ENCODE assay signal across 26 mouse cellular contexts in the genomic region with DNA sequence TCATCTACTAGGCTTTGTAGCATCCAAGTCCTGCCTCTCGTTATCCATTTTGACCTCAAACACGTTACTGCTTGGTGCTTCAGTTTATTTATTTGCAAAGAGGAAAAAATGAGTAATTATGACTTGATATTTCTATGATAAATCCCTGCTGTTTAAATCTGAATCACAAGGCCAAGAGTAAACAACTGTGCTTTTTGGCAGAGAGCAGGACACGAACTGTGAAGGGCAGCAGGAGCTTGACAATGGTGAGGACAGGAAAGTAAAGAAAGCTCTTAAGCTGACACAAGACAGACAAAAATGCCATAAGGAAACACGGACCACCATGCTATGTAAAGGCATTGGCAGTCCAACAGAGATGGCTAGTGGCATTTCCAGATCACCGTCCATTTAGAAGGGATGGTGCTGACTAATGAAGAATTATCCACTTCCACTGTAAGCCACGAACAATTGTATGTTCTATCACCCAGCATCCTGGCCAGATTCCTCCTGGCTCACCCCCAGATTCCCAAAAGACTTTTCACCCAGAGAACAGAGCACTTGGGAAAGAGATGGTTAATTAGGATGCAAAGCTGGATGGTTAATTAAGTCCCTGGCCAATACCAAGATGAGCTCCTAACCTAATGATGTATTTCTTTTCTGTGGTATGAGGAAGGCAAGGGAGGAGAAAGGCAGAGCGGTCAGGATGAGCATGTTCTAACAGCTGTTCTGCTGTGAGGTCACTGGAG.
DNase-seq lines count a peak whose midpoint lies in the region; ATAC-seq and TF ChIP-seq lines count a peak whose summit lies in the region.
"Had no signal": no experiment of that assay in that cellular context is flagged by ENCODE, and none has a peak within 500 bp of the region (broad histone marks: within the 10 kb centered on the region; RNA-seq: fewer than 3 reads in every experiment).

No protein-coding gene starts in this region.

- H3K36me3 ChIP-seq in embryonic facial prominence, embryonic 14.5 days (ENCODE audit: control insufficient read depth, insufficient read depth, low read length), result no peaks in the 10 kb centered on the region
- no peaks in the 10 kb centered on the region for H3K36me3 ChIP-seq in embryonic facial prominence, embryonic 10.5 days (replicated peaks)
- no peaks in the 10 kb centered on the region for H3K36me3 ChIP-seq in lung, embryonic 15.5 days
- H3K36me3 ChIP-seq: embryonic facial prominence, embryonic 15.5 days; forebrain, embryonic 15.5 days; heart, embryonic 12.5 days; limb, embryonic 10.5 days; liver, embryonic 15.5 days; midbrain, embryonic 12.5 days; neural tube, embryonic 15.5 days had no signal

- ATAC-seq in embryonic facial prominence, embryonic 14.5 days (ENCODE audit: low read depth), result peak; percentile 22; the same call in 1 of the 2 replicates
- peak; percentile 43; the same call in 1 of the 2 replicates for ATAC-seq in lung, embryonic 15.5 days (ENCODE audit: borderline replicate concordance, extremely low read depth, low FRiP score, low TSS enrichment)
- ATAC-seq: hindbrain, postnatal 0 days; intestine, embryonic 16.5 days had no signal

- H3K27me3 ChIP-seq in embryonic facial prominence, embryonic 14.5 days (replicated peaks; ENCODE audit: control insufficient read depth, insufficient read depth, low read length), result no peaks in the 10 kb centered on the region
- H3K27me3 ChIP-seq in embryonic facial prominence, embryonic 10.5 days (replicated peaks; ENCODE audit: low read depth, poor library complexity, severe bottlenecking), result no peaks in the 10 kb centered on the region
- H3K27me3 ChIP-seq in lung, embryonic 15.5 days, result no peaks in the 10 kb centered on the region
- H3K27me3 ChIP-seq: embryonic facial prominence, embryonic 15.5 days; forebrain, embryonic 15.5 days; heart, embryonic 12.5 days; liver, embryonic 15.5 days; midbrain, embryonic 12.5 days; neural tube, embryonic 15.5 days had no signal

- H3K4me3 ChIP-seq in embryonic facial prominence, embryonic 14.5 days (ENCODE audit: low read depth, low read length), result no peak overlapping the region
- H3K4me3 ChIP-seq in embryonic facial prominence, embryonic 10.5 days, result no peak overlapping the region
- no peak overlapping the region for H3K4me3 ChIP-seq in lung, embryonic 15.5 days
- H3K4me3 ChIP-seq in lung, adult 2 months (replicated peaks; ENCODE audit: extremely low read depth, low read depth, low read length), result no peak overlapping the region
- H3K4me3 ChIP-seq: embryonic facial prominence, embryonic 15.5 days; forebrain, embryonic 15.5 days; heart, embryonic 12.5 days; limb, embryonic 10.5 days; liver, embryonic 15.5 days; midbrain, embryonic 12.5 days; neural tube, embryonic 15.5 days had no signal

- no peak overlapping the region for H3K4me2 ChIP-seq in embryonic facial prominence, embryonic 14.5 days (ENCODE audit: low read depth, low read length)
- H3K4me2 ChIP-seq in lung, embryonic 15.5 days, result no peak overlapping the region
- H3K4me2 ChIP-seq: embryonic facial prominence, embryonic 15.5 days; forebrain, embryonic 15.5 days; heart, embryonic 12.5 days; liver, embryonic 15.5 days; midbrain, embryonic 12.5 days; neural tube, embryonic 15.5 days had no signal

- WGBS in embryonic facial prominence, embryonic 14.5 days, result 88% methylated on average over 7 of the region's 7 CpGs
- WGBS in embryonic facial prominence, embryonic 10.5 days, result 85% methylated on average over 7 of the region's 7 CpGs
- 42% methylated on average over 7 of the region's 7 CpGs for WGBS in lung, embryonic 15.5 days
- WGBS in lung, adult 2 months, result 54% methylated on average over 7 of the region's 7 CpGs

- no peak overlapping the region for H3K27ac ChIP-seq in embryonic facial prominence, embryonic 14.5 days (replicated peaks; ENCODE audit: low read depth, low read length)
- no peak overlapping the region for H3K27ac ChIP-seq in embryonic facial prominence, embryonic 10.5 days (replicated peaks)
- H3K27ac ChIP-seq in lung, embryonic 15.5 days, result peak overlapping the region; percentile 31; the same call in 1 of the 2 replicates
- H3K27ac ChIP-seq: embryonic facial prominence, embryonic 15.5 days; forebrain, embryonic 15.5 days; limb, embryonic 10.5 days; liver, embryonic 15.5 days; midbrain, embryonic 12.5 days; neural tube, embryonic 15.5 days had no signal

- H3K9me3 ChIP-seq in embryonic facial prominence, embryonic 14.5 days (ENCODE audit: control insufficient read depth, low read length), result no peaks in the 10 kb centered on the region
- no peaks in the 10 kb centered on the region for H3K9me3 ChIP-seq in embryonic facial prominence, embryonic 10.5 days
- no peaks in the 10 kb centered on the region for H3K9me3 ChIP-seq in lung, embryonic 15.5 days
- H3K9me3 ChIP-seq: embryonic facial prominence, embryonic 15.5 days; forebrain, embryonic 15.5 days; heart, embryonic 12.5 days; limb, embryonic 10.5 days; liver, embryonic 15.5 days; midbrain, embryonic 12.5 days; neural tube, embryonic 15.5 days had no signal

- no peak for TF ChIP-seq POLR2A in lung, adult 2 months (IDR thresholded peaks at IDR 0.05; ENCODE audit: borderline replicate concordance, extremely low read depth, low read depth, low read length)
- no peak for TF ChIP-seq POLR2A in brain, embryonic 14.5 days (IDR thresholded peaks at IDR 0.05; ENCODE audit: borderline replicate concordance, extremely low read depth, insufficient read depth, insufficient read length, poor library complexity, severe bottlenecking)

- peak; percentile 45 for DNase-seq in adrenal gland, adult 2 months
- DNase-seq in adrenal gland, adult 18-20 months (ENCODE audit: low spot score in 2 of 2), result no peak
- DNase-seq in embryonic facial prominence, embryonic 14.5 days (ENCODE audit: low spot score), result no peak
- no peak for DNase-seq in embryonic facial prominence, embryonic 10.5 days (ENCODE audit: low spot score)
- no peak for DNase-seq in lung, adult 2 months
- peak; percentile 65 for DNase-seq in brain, embryonic 14.5 days (ENCODE audit: low read depth)
- no peak for DNase-seq in embryo, embryonic 10.5 days (ENCODE audit: low spot score)
- DNase-seq: embryo, embryonic 11 days; gastrocnemius, postnatal 25 days; heart, adult 18-20 months; heart, postnatal 10 days; liver; right cerebral cortex, adult 18-20 months; right cerebral cortex, postnatal 4 days; thymus, adult 18-20 months; thymus, postnatal 36 days had no signal

- H3K4me1 ChIP-seq in embryonic facial prominence, embryonic 14.5 days (ENCODE audit: control insufficient read depth, insufficient read depth, low read length), result 0 out of 2 replicates have a peak, but pooled peaks cover 4% of the 10 kb centered on the region
- H3K4me1 ChIP-seq in embryonic facial prominence, embryonic 10.5 days, result peaks cover 12% of the 10 kb centered on the region
- peaks cover 16% of the 10 kb centered on the region for H3K4me1 ChIP-seq in lung, embryonic 15.5 days
- H3K4me1 ChIP-seq in lung, adult 2 months (ENCODE audit: control insufficient read depth, insufficient read depth, low read length), result no peaks in the 10 kb centered on the region
- H3K4me1 ChIP-seq: embryonic facial prominence, embryonic 15.5 days; heart, embryonic 12.5 days; liver, embryonic 15.5 days had no signal

- no peak overlapping the region for H3K9ac ChIP-seq in embryonic facial prominence, embryonic 14.5 days (ENCODE audit: low read depth, low read length)
- H3K9ac ChIP-seq in lung, embryonic 15.5 days, result no peak overlapping the region
- H3K9ac ChIP-seq: embryonic facial prominence, embryonic 15.5 days; forebrain, embryonic 15.5 days; heart, embryonic 12.5 days; liver, embryonic 15.5 days; midbrain, embryonic 12.5 days; neural tube, embryonic 15.5 days had no signal

- no peak for TF ChIP-seq CTCF in lung, adult 2 months (IDR thresholded peaks at IDR 0.05; ENCODE audit: insufficient read depth, low read length)
- TF ChIP-seq CTCF in brain, embryonic 14.5 days (IDR thresholded peaks at IDR 0.05; ENCODE audit: borderline replicate concordance, extremely low read depth, insufficient read depth, insufficient read length), result no peak

Comparison
In these comparisons a context has a peak if more than half of its experiments do, and no peak if none do; other contexts are left out.
1. DNase-seq: peak in adrenal gland, adult 2 months (single experiment) and brain, embryonic 14.5 days (single experiment); none in adrenal gland, adult 18-20 months (0 of 2), embryonic facial prominence, embryonic 14.5 days (single experiment), embryonic facial prominence, embryonic 10.5 days (single experiment), lung, adult 2 months (single experiment) and embryo, embryonic 10.5 days (single experiment).